Mouse (Mus musculus) cerebellum, postnatal 10 days (tissue): Measurements from ENCODE around the gene Mrrf.

Experiments used
- DNase-seq, 2 experiments: peaks; one replicate each; pipeline ENCODE4 v3.0.0; 2021; ENCODE audit warnings: mixed read lengths in 2 of 2

Gene Mrrf

GRCm38 (mm10) chr2:36201756-36202610 is 65.8 kb downstream of the Mrrf start:
- DNase-seq: peak in 1 of 2 experiments; percentile 24

GRCm38 (mm10) chr2:36202611-36202880 is 66.4 kb downstream of the Mrrf start:
- peak; percentile 39 to 52 for DNase-seq

GRCm38 (mm10) chr2:36203011-36203825 is 67.0 kb downstream of the Mrrf start:
- DNase-seq: peak; percentile 66 to 69

GRCm38 (mm10) chr2:36204595-36204994 is 68.4 kb downstream of the Mrrf start:
- DNase-seq: no peak

GRCm38 (mm10) chr2:36207071-36207470 is 70.9 kb downstream of the Mrrf start:
- DNase-seq: no peak

GRCm38 (mm10) chr2:36210796-36211195 is 74.6 kb downstream of the Mrrf start:
- peak in 1 of 2 experiments; percentile 41 for DNase-seq

DNA sequence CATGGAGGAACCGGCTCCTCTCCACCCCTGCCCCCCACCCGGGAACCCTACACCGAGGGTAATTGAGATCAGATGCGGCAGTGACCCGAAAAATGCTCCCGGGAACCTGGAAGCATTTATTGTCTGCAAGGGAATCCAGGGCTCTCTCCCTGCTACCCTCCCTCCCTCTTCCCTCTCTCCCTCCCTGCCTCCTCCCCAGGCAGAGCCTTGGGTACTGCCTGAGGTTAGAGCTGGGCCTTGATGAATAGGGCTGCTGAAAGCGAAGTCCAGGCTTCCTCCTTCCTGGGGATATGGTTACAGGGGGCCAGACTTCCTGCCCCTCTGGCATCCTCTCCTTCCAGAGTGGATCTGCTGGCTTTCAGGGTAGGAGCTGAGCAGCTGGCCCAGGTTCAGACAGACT is 75.6 kb downstream of the Mrrf start:
- DNase-seq: no peak

GRCm38 (mm10) chr2:36213108-36213507 is 76.9 kb downstream of the Mrrf start:
- peak in 1 of 2 experiments; percentile 38 for DNase-seq

DNA sequence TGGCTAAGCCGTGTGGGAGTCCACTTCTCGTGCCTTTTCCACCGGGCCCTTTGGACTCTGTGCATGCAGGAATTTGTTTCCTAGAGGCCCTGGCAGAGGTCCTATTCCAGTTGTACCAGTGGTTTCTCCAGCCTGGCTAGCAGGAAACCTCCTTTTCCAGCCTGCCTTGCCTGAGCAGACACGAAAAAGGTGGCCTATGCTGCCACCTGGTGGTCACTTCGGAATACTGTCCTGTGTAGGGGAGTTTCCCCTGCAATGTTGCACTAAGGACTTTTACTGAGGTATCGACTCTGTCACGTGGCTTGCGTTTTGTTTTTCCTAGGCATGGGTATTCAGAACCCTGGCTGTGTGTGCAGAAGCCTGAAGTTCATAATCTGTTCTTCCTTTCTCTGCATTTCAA is 77.8 kb downstream of the Mrrf start:
- DNase-seq: peak; percentile 92 to 93

DNA sequence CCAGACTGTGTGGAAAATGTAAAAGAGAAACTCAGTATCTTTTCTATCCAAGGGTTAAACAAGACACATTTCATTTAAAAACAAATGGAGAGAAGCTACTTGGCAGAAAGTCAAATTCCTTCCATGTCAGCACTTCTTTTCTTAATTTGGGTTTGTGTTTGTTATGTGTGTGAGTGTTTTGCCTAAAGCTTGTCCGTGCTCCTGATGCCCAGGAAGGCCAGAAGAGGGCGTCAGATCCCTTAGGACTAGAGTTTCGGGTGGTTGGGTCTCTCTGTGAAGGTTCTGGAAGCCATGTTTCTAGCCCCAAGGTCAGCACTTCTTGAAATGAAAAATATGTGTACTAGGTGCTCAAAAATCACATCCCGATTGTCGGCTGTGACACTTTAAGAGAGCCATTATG is 78.2 kb downstream of the Mrrf start:
- DNase-seq: peak; percentile 55 to 62

DNA sequence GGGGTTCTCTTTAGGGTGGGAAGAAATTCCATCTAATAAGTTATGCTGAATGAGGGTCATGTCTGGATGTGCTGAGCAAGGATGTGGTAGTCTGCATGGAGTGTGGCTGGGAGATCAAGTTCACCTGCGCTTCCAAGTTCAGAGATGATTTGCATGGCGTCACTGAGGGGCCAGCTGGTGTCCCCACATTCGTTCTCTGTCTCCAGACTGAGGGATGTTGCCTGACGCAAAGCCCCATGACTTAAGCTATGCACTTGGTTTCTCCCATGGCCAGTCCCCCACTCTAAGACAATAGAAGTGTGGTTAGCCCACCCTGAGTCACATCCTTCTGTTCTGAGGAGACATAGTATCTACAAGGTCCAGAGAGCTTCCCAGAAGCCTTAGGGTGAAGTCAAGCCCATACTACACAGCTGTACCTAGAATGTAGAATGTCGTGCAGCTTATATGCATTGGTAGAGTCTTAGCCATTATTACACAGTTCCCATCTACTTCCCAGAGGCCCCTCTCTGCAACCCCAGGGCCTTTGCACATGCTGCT is 79.1 kb downstream of the Mrrf start:
- no peak for DNase-seq

DNA sequence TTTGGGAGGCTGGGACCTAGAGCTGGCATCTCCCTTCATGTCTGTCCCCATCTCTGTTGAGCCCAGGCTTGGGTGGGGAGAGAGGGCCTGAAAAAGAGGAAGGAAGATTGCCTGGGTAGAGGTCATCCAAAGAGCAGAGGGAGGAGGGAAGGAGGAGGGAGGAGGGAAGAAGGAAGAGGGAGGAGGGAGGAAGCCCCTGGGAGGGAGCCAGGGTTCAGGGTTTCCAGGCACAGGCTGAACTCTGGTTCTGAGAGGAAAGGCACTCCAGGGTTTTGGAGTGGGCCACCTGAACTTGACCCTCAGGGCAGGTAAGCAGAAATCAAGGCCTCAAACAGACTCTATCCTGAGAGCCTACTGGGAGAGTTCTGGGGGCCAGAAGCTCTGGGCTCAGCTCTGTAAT is 80.4 kb downstream of the Mrrf start:
- no peak for DNase-seq

DNA sequence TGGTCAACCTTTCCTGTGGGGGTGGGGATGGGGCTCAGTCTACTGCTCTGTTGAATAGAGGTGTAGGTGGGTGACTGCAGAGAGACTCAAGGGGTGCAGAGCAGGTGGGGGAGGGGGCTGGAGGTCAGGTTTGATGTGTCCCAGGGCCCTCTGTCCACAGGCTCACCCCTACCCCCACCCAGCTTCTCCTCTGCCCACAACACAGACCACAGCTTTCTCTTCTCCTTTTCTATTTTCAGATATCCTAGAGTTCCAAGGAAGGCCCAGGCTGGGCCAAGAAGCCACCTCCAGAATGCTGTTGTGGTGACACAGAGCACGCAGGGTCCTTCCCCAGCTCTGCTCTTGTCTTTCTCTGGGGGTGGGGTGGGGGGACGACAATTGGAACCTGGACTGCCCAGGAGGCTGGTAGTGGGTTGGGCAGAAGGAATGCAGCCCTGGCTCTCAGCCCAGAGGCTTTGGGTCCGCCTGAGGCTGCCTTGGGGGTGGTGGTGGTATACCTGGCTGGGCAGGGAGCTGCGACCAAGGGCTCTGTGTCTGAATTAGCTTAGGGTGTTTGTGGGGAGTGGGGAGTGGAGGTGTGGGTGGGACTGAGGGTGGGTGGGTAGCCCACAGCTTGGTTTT is 80.9 kb downstream of the Mrrf start:
- DNase-seq: no peak

DNA sequence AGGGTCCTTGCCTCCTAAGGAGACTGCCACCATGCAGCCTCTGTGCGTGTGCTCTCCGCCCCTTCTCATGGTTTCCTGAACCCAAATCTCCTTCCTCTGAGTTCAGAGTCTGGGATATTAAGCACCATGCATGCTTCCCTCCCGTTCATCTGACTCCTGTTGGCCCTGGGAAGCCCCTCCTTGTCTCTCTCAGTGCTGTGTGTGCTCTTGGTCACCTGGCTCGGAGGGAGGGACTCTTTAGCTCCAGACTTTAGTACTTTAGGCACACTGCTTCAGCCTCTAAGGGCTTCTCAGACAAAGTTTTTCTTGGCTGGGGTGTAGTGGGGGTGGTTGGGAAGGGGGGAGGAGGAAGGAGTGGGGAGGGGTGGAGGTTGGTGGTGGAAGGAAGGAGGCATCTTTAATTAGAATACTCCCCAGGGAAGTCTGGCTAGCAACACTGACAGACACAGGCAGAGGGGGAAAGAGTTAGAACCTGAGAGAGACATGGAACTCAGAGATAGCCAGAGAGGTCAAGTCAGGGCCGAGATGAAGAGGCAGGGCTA is 81.6 kb downstream of the Mrrf start:
- DNase-seq: no peak

GRCm38 (mm10) chr2:36220106-36220505 is 83.9 kb downstream of the Mrrf start:
- no peak for DNase-seq

DNA sequence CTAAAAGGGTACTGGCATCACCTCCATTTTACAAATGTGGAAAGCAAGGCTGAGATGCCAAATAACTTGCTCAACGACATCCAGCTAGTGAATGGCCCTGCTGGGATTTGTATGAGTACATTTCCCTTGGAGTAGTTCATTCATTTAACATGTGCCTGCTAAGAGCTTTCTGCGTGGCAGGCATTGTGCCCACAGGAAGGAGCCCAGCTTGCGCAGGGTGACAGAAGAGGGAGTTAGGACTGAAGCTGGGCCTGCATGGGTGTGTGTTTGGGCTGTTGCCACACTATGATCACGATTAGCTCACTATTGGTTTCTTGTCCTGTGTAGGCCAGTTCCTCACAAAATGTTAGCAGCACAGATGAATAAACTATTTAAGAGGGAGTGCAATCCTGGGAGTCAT is 84.7 kb downstream of the Mrrf start:
- DNase-seq: no peak

GRCm38 (mm10) chr2:36222168-36222848 is 86.1 kb downstream of the Mrrf start:
- DNase-seq: no peak

- DNase-seq: peak; percentile 57 to 76
Observed at GRCm38 (mm10) chr2:36223436-36223835, 87.2 kb downstream of the Mrrf start.

GRCm38 (mm10) chr2:36224153-36224552 is 88.0 kb downstream of the Mrrf start:
- DNase-seq: no peak

DNA sequence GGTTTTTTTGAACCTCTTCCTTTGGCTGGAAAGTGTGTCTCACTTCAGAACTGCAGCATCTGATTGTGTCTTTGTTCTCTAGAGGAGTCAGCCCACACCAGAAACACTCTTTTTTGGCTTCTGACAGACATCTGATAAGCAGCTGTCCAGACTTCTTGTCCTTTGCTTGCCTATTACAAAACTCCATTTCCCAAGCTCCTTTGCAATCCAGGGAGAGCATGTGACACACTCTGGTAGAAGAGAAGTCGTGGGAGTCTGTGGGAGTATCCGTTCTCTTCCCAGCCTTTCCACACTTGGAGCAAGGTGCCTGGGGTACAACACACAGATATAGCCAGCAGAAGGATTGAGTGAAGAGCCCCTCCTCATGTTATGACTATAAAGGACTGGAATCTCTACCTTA is 88.4 kb downstream of the Mrrf start:
- no peak for DNase-seq

DNA sequence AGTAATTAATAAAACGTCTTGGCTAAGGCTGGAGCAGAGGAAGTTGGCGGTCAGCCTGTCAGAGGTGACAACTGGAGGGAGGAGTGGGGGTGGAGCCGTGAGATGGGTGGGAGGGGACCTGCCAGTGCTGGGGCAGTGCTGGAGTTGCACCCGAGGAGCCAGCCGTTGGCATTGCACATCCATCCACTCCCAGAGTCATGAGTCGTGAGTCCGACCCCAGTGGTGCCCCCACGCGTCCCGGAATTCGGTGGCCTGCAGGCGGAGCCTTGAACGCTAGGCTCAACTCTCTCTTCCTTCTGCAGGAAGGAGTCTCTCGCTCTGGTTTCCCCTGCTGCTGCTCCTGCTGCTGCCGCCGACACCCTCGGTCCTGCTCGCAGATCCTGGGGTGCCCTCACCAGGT is 94.2 kb downstream of the Mrrf start, which contains the start of gene Ptgs1:
TSS of gene Ptgs1 (plus strand) at position 61 of the 400 bp plus-strand sequence.
- peak; percentile 59 to 60 for DNase-seq

DNA sequence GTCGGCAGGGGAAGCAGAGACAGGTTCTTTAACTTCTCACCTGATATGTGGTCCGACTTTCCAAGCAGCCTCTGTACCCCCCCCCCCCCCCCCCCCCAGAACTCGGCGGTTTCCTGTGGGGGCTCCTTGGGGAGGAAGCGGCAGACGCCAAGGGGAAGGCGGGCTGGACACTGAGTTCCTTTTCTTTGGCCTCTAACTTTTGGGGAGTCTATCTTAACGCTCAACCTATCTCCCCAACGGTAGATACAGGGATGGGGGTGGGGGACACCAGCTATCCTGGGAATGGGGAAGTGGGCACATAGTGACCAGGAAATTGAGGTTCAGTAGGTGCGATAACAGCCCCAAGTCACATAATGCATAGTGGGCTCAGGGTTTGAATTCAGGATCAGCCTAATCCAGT is 94.8 kb downstream of the Mrrf start:
- no peak for DNase-seq
